Mouse (Mus musculus) liver, postnatal 0 days (tissue): ENCODE measurements at regions not wholly inside any gene's neighbourhood (a gene's known extent, or its start where the extent isn't known, plus 50 kb on each side); places are given as distances from the start of the nearest gene placed in this dataset.

ENCODE experiments used
- CTCF ChIP-seq: sonication (generic); IDR thresholded peaks from 2 replicates; pipeline ENCODE4 v1.5.1; 2016; ENCODE audit warnings: antibody characterized with exemption, low read depth
- EP300 ChIP-seq: IDR thresholded peaks from 2 replicates; pipeline ENCODE4 v1.6.1; 2016; ENCODE audit warnings: antibody characterized with exemption, low read depth, mild to moderate bottlenecking

DNA sequence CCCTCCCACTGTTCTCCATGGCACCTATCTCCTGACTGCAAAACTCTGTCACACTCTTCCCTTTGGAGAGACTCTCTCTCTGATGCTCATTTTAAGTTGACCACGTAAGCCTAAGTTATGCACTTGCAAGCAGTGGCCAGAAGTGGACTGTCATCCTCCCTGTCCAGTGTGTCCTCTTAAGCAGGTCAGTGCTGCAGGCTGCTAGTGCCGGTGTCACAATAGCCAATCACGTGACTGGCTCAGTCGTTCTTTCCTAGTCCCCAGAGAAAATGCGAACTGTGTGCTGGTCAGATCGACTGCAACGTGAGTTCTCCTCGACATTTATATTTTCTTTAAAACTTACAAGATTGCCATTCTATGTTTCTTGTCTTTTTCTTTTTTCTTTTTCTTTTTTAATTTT is 84.6 kb upstream of the Pced1b start:
- no peak for TF ChIP-seq CTCF
- TF ChIP-seq EP300 = no peak
